Mouse (Mus musculus) layer of hippocampus, adult 18-20 months (tissue): Measurements from ENCODE around the gene Tmem168. TPM values are rescaled to one million over a fixed set of nuclear protein-coding genes. Genes with fewer than 3 reads are reported as not detected.
A peak's percentile ranks its signal among the peaks of the same experiment; 100 is the strongest.

ENCODE experiments used
- DNase-seq, 2 experiments: peaks; one replicate each; pipeline ENCODE4 v3.0.0; 2022; ENCODE audit warnings: low spot score in 2 of 2
- total RNA-seq, 2 experiments: library from RNA; stranded (reverse); gene quantifications; 2 replicates each; pipeline ENCODE4 v1.2.3; 2021

Tmem168 gene
- total RNA-seq, 2 experiments from 2014 or later = 16.2 to 21.7 TPM

- no peak for DNase-seq
Observed at GRCm38 (mm10) chr6:13586154-13586553, 21.7 kb downstream of the Tmem168 start.

DNA sequence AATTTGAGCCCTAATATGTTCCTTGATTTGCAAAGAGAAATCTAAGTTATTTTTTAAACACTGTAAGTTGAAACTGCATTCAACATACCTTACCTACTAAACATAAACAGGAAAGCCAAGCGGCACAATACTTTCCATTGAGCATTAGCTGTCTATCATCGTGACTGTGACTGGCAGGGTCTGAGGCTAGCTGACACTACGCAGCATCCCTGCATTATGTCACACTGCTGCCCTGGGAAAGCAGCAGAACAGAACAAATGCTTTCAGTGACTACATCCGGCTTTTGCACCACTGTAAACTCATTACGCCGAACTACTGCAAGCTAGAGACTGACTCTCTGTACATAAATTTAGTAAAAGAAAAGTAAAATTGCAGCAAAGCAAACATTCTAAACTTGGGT, 23.1 kb downstream of the Tmem168 start:
- DNase-seq = no peak

GRCm38 (mm10) chr6:13582075-13582474, 25.8 kb downstream of the Tmem168 start:
- DNase-seq = no peak

GRCm38 (mm10) chr6:13565734-13566133, 42.2 kb downstream of the Tmem168 start:
- peak in 1 of 2 experiments; percentile 20 for DNase-seq

GRCm38 (mm10) chr6:13555266-13555665, 52.6 kb downstream of the Tmem168 start:
- DNase-seq = no peak

GRCm38 (mm10) chr6:13541761-13542160, 66.1 kb downstream of the Tmem168 start:
- no peak for DNase-seq

GRCm38 (mm10) chr6:13537275-13537964, 70.5 kb downstream of the Tmem168 start:
- no peak for DNase-seq

Other genes starting within 250 kb of the Tmem168 start
- 10 to 100 TPM; 22.5 to 23.3 TPM for gene Bmt2, start 69.9 kb upstream of the Tmem168 start, total RNA-seq
- 10 to 100 TPM; 41.4 to 42.8 TPM for gene Gpr85, start 231.8 kb upstream of the Tmem168 start, total RNA-seq